Mouse (Mus musculus) embryonic facial prominence, embryonic 10.5 days (tissue): ENCODE data around the gene Wdr34. TPM values are rescaled to one million over a fixed set of nuclear protein-coding genes. Genes with fewer than 3 reads are reported as not detected.

Experiments
- DNase-seq: peaks from one replicate; pipeline ENCODE4 v3.0.0-alpha.2; 2017; ENCODE audit warnings: low spot score
- H3K27ac ChIP-seq: fragments of 300-500 bp; sonication (generic); replicated peaks from 2 replicates; pipeline ENCODE4 v1.5.1; 2016; ENCODE audit warnings: mild to moderate bottlenecking
- H3K27me3 ChIP-seq: fragments of 300-500 bp; sonication (generic); replicated peaks from 2 replicates; pipeline ENCODE4 v1.6.1; 2016; ENCODE audit warnings: low read depth, mild to moderate bottlenecking; ENCODE audit not compliant: poor library complexity, severe bottlenecking
- H3K36me3 ChIP-seq: fragments of 300-500 bp; sonication (generic); replicated peaks from 2 replicates; pipeline ENCODE4 v1.6.1; 2016; ENCODE audit warnings: mild to moderate bottlenecking, moderate library complexity
- H3K4me1 ChIP-seq: fragments of 300-500 bp; sonication (generic); 2 replicates; pipeline ENCODE4 v1.6.1; 2016
- H3K4me3 ChIP-seq: fragments of 300-500 bp; sonication (generic); 2 replicates; pipeline ENCODE4 v1.5.1; 2016; ENCODE audit warnings: mild to moderate bottlenecking, moderate library complexity
- H3K9me3 ChIP-seq: fragments of 300-500 bp; sonication (generic); 2 replicates; pipeline ENCODE4 v1.6.1; 2016; ENCODE audit warnings: mild to moderate bottlenecking
- WGBS: fragments of 180-500 bp; shearing (Covaris S2); methylation state at CpG from one replicate; pipeline ENCODE4 v1.1.7; 2016; 5-methylcytosine and 5-hydroxymethylcytosine counted together
- polyA plus RNA-seq: library from polyadenylated mRNA; unstranded; fragments of >200 nt; fragmentation: Nextera tagmentation; extraction: Ambion mirVana; gene quantifications from 2 replicates; pipeline ENCODE4 v1.2.1, GENCODE M21; 2016

The Wdr34 gene
- polyA plus RNA-seq: 29.4 and 32.9 TPM in 2 replicates

- peak within 1 kb of the TSS; percentile 69 for H3K4me3 ChIP-seq
- H3K4me1 ChIP-seq: 0 out of 2 replicates have a peak, but pooled peaks cover 7% of the 10 kb centered on the region
- H3K27ac ChIP-seq: peak within 1 kb of the TSS; percentile 90
- peaks cover 21% of the 10 kb centered on the region for H3K36me3 ChIP-seq
- no peaks in the 10 kb centered on the region for H3K9me3 ChIP-seq
- under 1% methylated on average over 54 of the region's 54 CpGs for WGBS
- no peaks in the 10 kb centered on the region for H3K27me3 ChIP-seq
- peak; percentile 98 for DNase-seq
Observed at GRCm38 (mm10) chr2:30048699-30049388, at the start of gene Wdr34. Gene Wdr34, minus strand, starts transcription at chr2:30048881.

GRCm38 (mm10) chr2:30095882-30096527 lies 47.3 kb upstream of the Wdr34 start:
- no peak overlapping the region for H3K4me3 ChIP-seq
- H3K4me1 ChIP-seq: peaks cover 35% of the 10 kb centered on the region
- no peaks in the 10 kb centered on the region for H3K27me3 ChIP-seq
- 80% methylated on average over 2 of the region's 2 CpGs for WGBS
- H3K27ac ChIP-seq: no peak overlapping the region
- DNase-seq: peak; percentile 64
- no peaks in the 10 kb centered on the region for H3K9me3 ChIP-seq
- H3K36me3 ChIP-seq: peaks cover 58% of the 10 kb centered on the region

- peak; percentile 62 for DNase-seq
- peaks cover 54% of the 10 kb centered on the region for H3K36me3 ChIP-seq
- 5% methylated on average over 13 of the region's 13 CpGs for WGBS
Observed at GRCm38 (mm10) chr2:30094208-30094588, 45.5 kb upstream of the Wdr34 start.

GRCm38 (mm10) chr2:30093471-30094207 lies 45.0 kb upstream of the Wdr34 start, which contains the start of gene Zdhhc12:
Gene Zdhhc12, minus strand, starts transcription at chr2:30093648.
- Histone ChIP-seq H3K27ac (peak within 1 kb of the TSS; percentile 84), H3K4me3 (peak within 1 kb of the TSS; percentile 74), H3K9me3 (no peaks in the 10 kb centered on the region), H3K27me3 (no peaks in the 10 kb centered on the region), H3K4me1 (peaks cover 32% of the 10 kb centered on the region), H3K36me3 (peaks cover 49% of the 10 kb centered on the region)
- DNase-seq: peak; percentile 98
- WGBS: under 1% methylated on average over 51 of the region's 51 CpGs

More at GRCm38 (mm10) chr2:30094208-30094588, 45.5 kb upstream of the Wdr34 start:
- no peaks in the 10 kb centered on the region for H3K27me3 ChIP-seq
- H3K27ac ChIP-seq: peak overlapping the region; percentile 84
- H3K9me3 ChIP-seq: no peaks in the 10 kb centered on the region
- peak overlapping the region; percentile 74 for H3K4me3 ChIP-seq
- peaks cover 35% of the 10 kb centered on the region for H3K4me1 ChIP-seq

- H3K9me3 ChIP-seq: no peaks in the 10 kb centered on the region
- H3K4me3 ChIP-seq: peak overlapping the region; percentile 74
- H3K27me3 ChIP-seq: no peaks in the 10 kb centered on the region
- no peak for DNase-seq
- WGBS: 58% methylated on average over 6 of the region's 6 CpGs
- H3K36me3 ChIP-seq: peaks cover 41% of the 10 kb centered on the region
- H3K4me1 ChIP-seq: peaks cover 32% of the 10 kb centered on the region
- no peak overlapping the region for H3K27ac ChIP-seq
Observed at GRCm38 (mm10) chr2:30092280-30092918, 43.7 kb upstream of the Wdr34 start.

GRCm38 (mm10) chr2:30091521-30091920 lies 42.8 kb upstream of the Wdr34 start:
- Histone ChIP-seq H3K27ac (no peak overlapping the region), H3K27me3 (no peaks in the 10 kb centered on the region), H3K4me1 (peaks cover 32% of the 10 kb centered on the region), H3K9me3 (no peaks in the 10 kb centered on the region), H3K36me3 (peaks cover 41% of the 10 kb centered on the region), H3K4me3 (no peak overlapping the region)
- DNase-seq: no peak
- 93% methylated on average over 12 of the region's 12 CpGs for WGBS

GRCm38 (mm10) chr2:30087310-30087709 lies 38.6 kb upstream of the Wdr34 start:
- Histone ChIP-seq H3K36me3 (peaks cover 45% of the 10 kb centered on the region), H3K4me1 (peaks cover 17% of the 10 kb centered on the region), H3K27me3 (no peaks in the 10 kb centered on the region), H3K27ac (no peak overlapping the region), H3K9me3 (no peaks in the 10 kb centered on the region), H3K4me3 (no peak overlapping the region)
- 90% methylated on average over 4 of the region's 4 CpGs for WGBS
- DNase-seq: no peak

GRCm38 (mm10) chr2:30084632-30085031 lies 36.0 kb upstream of the Wdr34 start:
- DNase-seq: peak; percentile 59
- Histone ChIP-seq H3K4me3 (peak overlapping the region; percentile 46), H3K9me3 (no peaks in the 10 kb centered on the region), H3K36me3 (peaks cover 33% of the 10 kb centered on the region), H3K27ac (peak overlapping the region; percentile 26), H3K4me1 (peaks cover 28% of the 10 kb centered on the region), H3K27me3 (no peaks in the 10 kb centered on the region)
- WGBS: 5% methylated on average over 12 of the region's 12 CpGs

GRCm38 (mm10) chr2:30084113-30084512 lies 35.4 kb upstream of the Wdr34 start:
- H3K27ac ChIP-seq: no peak overlapping the region
- H3K36me3 ChIP-seq: peaks cover 32% of the 10 kb centered on the region
- 55% methylated on average over 5 of the region's 5 CpGs for WGBS
- peaks cover 33% of the 10 kb centered on the region for H3K4me1 ChIP-seq
- peak overlapping the region; percentile 46 for H3K4me3 ChIP-seq
- no peak for DNase-seq
- H3K9me3 ChIP-seq: no peaks in the 10 kb centered on the region
- H3K27me3 ChIP-seq: no peaks in the 10 kb centered on the region

GRCm38 (mm10) chr2:30080181-30080800 lies 31.6 kb upstream of the Wdr34 start:
- Histone ChIP-seq H3K4me3 (0 out of 2 replicates have a peak overlapping the region, but pooled peaks have one; percentile 8), H3K4me1 (peaks cover 55% of the 10 kb centered on the region), H3K9me3 (no peaks in the 10 kb centered on the region), H3K27me3 (no peaks in the 10 kb centered on the region), H3K36me3 (peaks cover 22% of the 10 kb centered on the region), H3K27ac (no peak overlapping the region)
- DNase-seq: no peak
- WGBS: 87% methylated on average over 15 of the region's 15 CpGs

GRCm38 (mm10) chr2:30078760-30079159 lies 30.1 kb upstream of the Wdr34 start:
- Histone ChIP-seq H3K27me3 (no peaks in the 10 kb centered on the region), H3K36me3 (peaks cover 31% of the 10 kb centered on the region), H3K4me3 (peak overlapping the region; percentile 68), H3K4me1 (peaks cover 41% of the 10 kb centered on the region), H3K9me3 (no peaks in the 10 kb centered on the region), H3K27ac (peak overlapping the region; percentile 89)
- WGBS: 75% methylated on average over 4 of the region's 4 CpGs
- no peak for DNase-seq

GRCm38 (mm10) chr2:30078349-30078712 lies 29.6 kb upstream of the Wdr34 start:
- peak; percentile 44 for DNase-seq
- Histone ChIP-seq H3K36me3 (peaks cover 35% of the 10 kb centered on the region), H3K27ac (peak overlapping the region; percentile 89), H3K4me1 (peaks cover 41% of the 10 kb centered on the region), H3K9me3 (no peaks in the 10 kb centered on the region), H3K4me3 (peak overlapping the region; percentile 68), H3K27me3 (no peaks in the 10 kb centered on the region)
- WGBS: 14% methylated on average over 10 of the region's 10 CpGs
